Mouse (Mus musculus): ENCODE results near the gene Siva1.

GRCm38 (mm10) chr12:112617184-112617583 is 27.3 kb upstream of the Siva1 start:
- TF ChIP-seq CTCF (conservative IDR thresholded peaks at IDR 0.05; ENCODE audit: low read length) (no peak), NANOG (IDR thresholded peaks at IDR 0.05; ENCODE audit: borderline replicate concordance, low read length) (no peak)

All from E14TG2a.4 (cell line).